Mouse (Mus musculus) left cerebral cortex, adult 2 months (tissue): ENCODE measurements around the gene Fam49a. TPM values are rescaled to one million over a fixed set of nuclear protein-coding genes. Genes with fewer than 3 reads are reported as not detected.

ENCODE experiments used
- DNase-seq, 2 experiments: peaks; one replicate each; pipeline ENCODE4 v3.0.0; 2021 to 2022; ENCODE audit warnings: low spot score in 2 of 2, mixed read lengths in 1 of 2; ENCODE audit errors: extremely low spot score in 1 of 2
- H3K27ac ChIP-seq: fragments of 200-600 bp; 2 replicates; pipeline ENCODE4 v1.8.1; 2022
- H3K4me3 ChIP-seq: fragments of 200-600 bp; 2 replicates; pipeline ENCODE4 v1.8.1; 2022
- CTCF ChIP-seq: fragments of 200-600 bp; IDR thresholded peaks from 2 replicates; pipeline ENCODE4 v1.8.1; 2022; ENCODE audit warnings: antibody characterized with exemption, mild to moderate bottlenecking, moderate library complexity
- intact Hi-C: fragments of 180-260 bp; cut with DNase I; formaldehyde crosslinking; loops from one replicate; pipeline ENCODE4 v1.15.1; 2025
- total RNA-seq, 2 experiments: library from RNA; stranded (reverse); gene quantifications; 2 replicates each; pipeline ENCODE4 v1.2.3; 2021

Gene Fam49a
- total RNA-seq, 2 experiments from 2014 or later = 174 to 176 TPM

DNA sequence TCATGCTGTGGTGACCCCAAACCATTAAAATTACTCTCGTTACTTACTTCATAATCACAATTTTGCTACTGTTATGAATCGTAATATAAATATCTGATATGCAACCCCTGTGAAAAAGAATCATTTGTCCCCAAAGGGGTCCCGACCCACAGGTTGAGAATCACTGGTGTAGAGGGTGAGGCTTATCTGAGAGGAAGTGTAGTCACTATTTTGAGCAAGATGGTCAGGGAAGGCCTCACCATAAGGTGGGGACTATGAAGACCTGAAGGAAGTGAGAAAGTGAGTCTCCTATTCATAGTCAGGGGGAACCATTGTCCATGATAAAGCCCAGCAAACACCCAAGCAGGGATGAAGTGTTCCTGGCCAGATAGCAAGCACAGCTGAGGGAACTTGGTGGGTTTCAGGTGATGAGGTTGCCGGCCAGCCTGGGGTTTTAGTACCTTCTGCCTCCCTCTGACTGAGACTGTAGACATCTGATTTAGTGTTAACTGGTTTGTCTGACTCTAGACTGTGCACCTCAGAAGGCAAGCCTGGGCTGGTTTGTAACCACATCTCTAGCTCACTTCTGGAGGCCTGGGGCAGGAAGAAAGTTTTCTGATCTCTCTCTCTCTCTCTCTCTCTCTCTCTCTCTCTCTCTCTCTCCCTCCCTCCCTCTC lies 13.3 kb downstream of the Fam49a start:
- H3K4me3 ChIP-seq = no peak overlapping the region
- no peak overlapping the region for H3K27ac ChIP-seq
- no peak for DNase-seq
- no peak for TF ChIP-seq CTCF
- intact Hi-C loops = no loop called here

DNA sequence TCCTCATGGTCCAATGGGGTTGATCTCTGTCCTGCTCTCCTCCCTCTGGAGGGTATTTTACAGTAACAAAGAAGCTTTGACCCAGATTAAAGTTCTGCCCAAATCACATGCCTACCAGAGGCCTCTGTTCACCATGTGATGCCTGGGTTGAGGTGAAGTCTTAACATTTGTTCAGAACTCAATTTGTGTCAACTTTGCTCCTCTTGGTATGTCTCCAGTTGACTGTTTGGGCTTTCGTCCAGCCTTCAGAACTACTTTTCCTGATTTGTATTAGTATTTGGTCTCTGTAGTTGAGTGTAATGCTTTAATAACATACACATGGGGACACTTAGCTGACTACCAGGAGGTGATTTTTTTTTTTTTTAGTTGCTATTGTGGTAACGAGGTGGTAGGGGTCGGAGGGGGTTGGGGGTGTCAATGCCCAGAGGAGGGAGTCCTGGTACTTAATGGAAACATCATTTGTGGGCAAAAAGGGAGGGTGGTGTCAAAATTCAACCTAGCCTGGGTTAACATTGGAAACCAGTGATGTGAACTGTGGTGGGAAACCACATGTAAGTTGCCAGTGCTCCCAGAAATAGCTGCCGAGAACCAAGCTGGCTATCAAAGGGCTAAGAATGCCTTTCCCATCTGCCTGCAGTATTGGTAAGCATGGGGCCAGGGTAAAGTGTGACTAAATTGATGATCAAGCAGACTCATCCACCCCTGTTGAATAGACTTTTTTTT lies 16.0 kb downstream of the Fam49a start:
- no peak overlapping the region for H3K27ac ChIP-seq
- DNase-seq = no peak
- intact Hi-C loops = no loop called here
- TF ChIP-seq CTCF = no peak
- H3K4me3 ChIP-seq = no peak overlapping the region

DNA sequence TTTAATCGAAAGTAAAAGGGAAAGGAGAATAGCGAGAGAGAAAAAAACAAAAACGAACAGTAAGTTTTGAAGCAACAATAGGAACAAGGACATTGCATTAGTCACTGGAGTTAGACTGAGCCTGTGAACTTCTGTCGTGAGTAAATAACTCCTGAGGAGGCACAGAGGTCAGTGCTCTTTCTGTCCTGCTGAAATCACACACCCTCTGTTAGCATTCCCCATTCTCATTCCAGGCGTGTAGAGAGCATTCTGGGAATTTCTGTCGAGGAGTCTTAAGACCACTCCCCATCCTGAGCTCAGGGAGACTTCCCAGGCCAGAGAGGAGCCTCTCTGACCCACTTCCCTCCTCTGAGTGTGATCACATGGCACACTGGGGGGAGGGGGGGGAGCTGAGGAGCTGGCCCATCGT lies 16.5 kb downstream of the Fam49a start:
- H3K4me3 ChIP-seq = no peak overlapping the region
- no peak overlapping the region for H3K27ac ChIP-seq
- no peak for TF ChIP-seq CTCF
- intact Hi-C loops = no loop called here
- no peak for DNase-seq

DNA sequence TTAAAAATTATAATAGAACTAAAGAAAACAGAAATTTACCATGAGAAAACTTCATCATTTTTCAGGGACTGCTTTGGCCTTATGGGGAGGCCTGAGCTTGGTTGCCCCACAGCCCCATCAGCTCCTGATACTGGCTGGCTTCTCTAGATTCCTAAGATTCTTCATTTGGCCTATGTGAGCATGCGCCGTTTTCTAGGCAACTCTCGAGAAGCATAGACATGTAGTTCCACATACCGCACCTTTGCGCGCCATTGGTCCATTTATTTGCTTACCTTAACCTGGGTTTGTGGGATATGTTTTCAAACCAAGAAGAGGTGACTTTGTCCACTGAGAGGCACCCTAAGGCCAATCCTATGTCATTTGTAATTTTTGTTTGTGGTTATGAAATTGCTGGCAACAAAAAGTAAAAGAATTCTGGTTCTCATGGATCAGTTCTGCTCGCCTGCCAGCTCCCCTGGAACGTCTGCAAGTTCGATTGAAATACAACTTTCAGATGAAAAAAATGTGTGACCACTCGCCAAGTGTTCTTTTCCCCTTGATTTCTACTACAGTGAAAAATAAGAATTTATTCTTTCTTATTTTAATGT lies 21.9 kb downstream of the Fam49a start:
- Histone ChIP-seq H3K27ac (no peak overlapping the region), H3K4me3 (no peak overlapping the region)
- no peak for DNase-seq
- intact Hi-C loops = no loop called here
- TF ChIP-seq CTCF = no peak

DNA sequence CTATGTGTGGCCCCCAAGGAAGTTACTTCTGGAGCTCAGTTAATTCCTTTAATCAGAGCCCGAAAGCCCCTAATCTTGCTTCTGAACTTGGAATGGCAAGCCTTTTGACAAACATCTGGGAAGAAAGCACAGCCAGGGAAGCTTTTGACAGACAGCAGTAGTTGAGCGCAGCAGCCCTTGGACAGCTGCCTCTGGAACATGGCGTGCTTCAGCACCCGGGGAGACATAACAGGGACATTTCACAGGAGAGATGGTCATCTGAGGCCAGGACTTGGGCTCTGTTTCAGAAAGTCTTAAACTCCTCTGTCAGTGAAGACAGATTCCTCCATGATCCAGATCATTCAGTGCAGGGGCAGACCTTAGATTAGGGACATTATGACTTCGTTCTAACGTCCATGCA lies 22.6 kb downstream of the Fam49a start:
- intact Hi-C loops = no loop called here
- H3K27ac ChIP-seq = peak overlapping the region; percentile 44; the same call in 1 of the 2 replicates

DNA sequence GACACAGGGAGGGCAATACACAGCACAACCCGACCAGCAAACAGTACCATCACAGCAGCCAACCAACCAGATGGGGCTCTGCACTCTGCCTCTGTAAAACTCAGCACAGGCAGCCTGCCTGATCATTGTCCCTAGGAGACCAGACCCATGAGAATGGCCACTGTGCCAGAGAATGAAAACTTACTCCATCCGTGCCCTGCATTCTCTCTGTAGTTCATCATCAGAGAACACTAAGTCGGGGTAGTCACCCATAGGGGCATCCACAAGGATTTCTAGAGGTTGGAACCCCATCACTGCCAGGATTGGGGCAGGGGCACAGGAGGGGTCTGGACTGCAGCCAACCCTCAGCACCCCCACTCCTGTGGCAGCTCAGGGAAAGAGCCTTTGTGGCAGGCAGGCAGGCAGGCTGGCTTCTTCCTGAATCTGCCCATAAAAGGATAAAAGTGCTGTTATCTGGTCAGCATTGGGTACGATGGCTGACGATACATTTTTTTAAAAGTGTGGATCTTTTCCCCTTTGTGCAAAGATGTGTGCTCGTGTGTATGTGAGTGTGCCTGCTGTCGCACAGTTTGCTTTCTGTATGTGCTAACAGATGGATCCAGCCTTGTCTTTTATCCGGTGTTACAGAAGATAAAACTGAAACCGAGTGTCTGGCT lies 25.3 kb downstream of the Fam49a start:
- no peak for DNase-seq
- H3K27ac ChIP-seq = peak overlapping the region; percentile 85
- no peak overlapping the region for H3K4me3 ChIP-seq
- TF ChIP-seq CTCF = no peak
- intact Hi-C loops = loop anchor here (2.0 kb wide), 1 partner anchor 24 kb away; the partner anchor contains the start of gene Fam49a

More for the DNA sequence above, 22.6 kb downstream of the Fam49a start:
- no peak for DNase-seq
- TF ChIP-seq CTCF = no peak
- no peak overlapping the region for H3K4me3 ChIP-seq

DNA sequence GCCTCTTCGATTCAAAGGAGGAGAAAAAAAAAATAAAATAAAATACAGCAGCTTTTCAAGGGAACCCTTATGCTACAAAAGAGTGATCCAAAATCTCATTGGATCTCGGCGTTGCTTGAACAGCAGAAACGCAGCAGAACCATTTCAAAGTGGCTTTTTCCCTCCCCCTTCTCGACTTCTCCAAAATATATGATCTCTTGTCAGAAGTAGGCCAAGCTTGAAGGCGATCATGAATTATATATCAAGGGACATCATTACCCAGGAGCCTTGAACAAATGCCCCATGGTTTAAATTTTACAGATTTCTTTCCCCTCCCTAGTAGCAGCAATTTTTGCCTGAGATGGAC lies 25.8 kb downstream of the Fam49a start:
- H3K27ac ChIP-seq = peak overlapping the region; percentile 85
- no peak overlapping the region for H3K4me3 ChIP-seq
- intact Hi-C loops = loop anchor here (2.0 kb wide), 1 partner anchor 25 kb away; the partner anchor contains the start of gene Fam49a
- TF ChIP-seq CTCF = no peak
- DNase-seq = no peak

DNA sequence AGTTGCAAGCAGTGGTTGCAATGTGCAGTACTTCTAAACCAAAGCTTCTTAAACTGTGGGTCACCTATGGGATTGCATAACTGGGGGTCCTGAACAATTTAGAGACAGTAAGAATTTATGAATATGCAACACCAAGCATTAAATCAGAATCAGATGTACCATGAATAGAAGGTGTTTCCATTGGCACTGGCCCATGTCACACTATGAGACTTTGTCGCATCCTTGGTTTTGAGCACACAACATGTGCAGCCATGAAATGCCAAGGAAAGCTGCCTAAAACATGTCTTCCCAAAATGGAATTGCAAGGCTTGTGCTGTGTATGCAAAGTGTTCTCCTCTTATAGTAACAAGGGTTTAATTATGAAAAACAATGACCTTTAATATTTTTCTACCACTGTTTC lies 26.6 kb downstream of the Fam49a start:
- Histone ChIP-seq H3K4me3 (no peak overlapping the region), H3K27ac (peak overlapping the region; percentile 85; the same call in 1 of the 2 replicates)
- intact Hi-C loops = no loop called here
- no peak for TF ChIP-seq CTCF
- no peak for DNase-seq

DNA sequence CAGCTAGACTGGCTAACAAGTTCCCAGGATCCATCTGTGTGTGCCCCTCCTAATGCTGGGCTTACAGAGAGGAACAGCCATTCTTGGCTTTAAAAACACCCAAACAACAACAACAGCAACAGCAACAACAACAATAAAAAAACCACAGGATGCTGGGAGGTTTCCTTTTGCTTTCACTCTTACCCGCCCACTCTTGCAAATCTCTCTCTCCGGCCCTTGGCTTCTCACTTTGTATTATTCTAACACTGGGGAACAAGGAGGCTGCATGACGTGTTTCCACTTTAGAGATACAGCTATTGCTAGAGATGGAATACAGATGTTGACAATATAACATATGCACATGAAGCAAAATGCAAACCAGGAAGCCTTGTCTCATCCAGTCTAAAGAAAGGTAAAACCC lies 27.7 kb downstream of the Fam49a start:
- Histone ChIP-seq H3K4me3 (no peak overlapping the region), H3K27ac (peak overlapping the region; percentile 47)
- no peak for DNase-seq
- no peak for TF ChIP-seq CTCF
- intact Hi-C loops = no loop called here

DNA sequence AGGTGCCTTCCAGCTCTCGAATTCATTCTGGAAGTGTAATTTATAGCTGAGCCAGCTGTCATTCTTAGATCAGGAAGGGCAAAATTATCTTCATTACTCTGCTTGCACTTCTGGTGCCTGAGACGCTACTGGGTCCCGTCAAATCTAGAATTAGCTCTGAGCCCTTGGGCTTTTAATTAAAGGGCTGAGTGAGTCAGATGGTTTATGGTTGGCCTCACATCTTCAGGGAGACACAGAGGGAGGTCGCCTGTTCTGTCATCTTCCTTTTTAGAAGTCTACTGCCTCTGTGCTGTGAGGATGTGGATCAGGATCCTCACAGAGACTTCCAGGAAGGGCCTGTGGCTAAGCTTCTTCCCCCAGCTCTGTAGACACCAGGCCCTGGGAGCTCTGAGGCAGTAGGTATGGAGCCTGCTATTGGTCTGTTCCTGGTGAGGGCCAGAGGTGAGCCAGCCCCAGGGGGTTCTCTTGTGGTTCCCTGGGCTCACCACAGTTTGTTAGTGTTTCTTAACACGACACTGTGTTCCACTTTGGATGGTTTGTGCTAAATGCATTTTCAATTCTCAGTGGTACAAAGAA lies 30.2 kb downstream of the Fam49a start:
- peak overlapping the region; percentile 10; the same call in 1 of the 2 replicates for H3K27ac ChIP-seq
- DNase-seq = no peak
- intact Hi-C loops = no loop called here
- no peak for TF ChIP-seq CTCF
- no peak overlapping the region for H3K4me3 ChIP-seq

DNA sequence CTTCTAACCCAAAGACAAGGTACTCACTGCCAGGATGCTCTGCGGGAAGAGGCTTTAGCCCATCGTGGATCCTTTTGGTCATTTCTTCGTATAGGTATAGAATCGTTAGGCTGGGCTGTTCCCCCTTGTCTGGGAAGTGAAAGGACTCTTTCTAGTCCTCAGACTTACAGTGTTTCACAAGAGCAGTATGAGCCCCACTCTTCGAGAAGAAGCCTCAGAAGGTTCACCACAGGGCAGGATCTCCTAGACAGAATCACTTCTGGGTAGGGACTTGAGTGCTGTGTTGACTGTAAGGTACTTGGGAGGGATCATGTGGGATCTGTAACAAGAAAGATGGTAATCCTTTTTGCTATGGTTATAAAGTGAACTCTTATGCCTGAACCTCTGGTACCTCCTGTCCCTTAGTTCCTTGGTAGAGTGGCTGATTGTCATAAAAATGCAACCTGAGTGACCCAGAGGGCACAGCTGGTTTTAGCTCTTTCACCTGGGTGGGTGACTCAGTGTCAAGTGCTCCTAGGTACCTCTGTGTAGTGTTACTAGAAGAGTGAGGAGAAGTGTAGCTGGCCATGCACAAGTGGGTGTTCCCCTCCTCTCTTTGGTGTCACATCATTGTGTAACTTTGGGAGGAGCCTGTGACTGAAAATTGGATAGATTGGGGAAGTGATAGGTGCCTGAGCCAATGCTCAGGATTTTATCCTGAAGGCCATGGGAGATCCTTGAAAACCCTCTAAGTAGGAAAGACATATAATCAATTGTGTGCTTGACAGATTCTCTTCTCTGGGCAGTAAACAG lies 32.6 kb downstream of the Fam49a start:
- intact Hi-C loops = no loop called here
- TF ChIP-seq CTCF = no peak
- Histone ChIP-seq H3K4me3 (no peak overlapping the region), H3K27ac (no peak overlapping the region)
- DNase-seq = no peak
